Mouse (Mus musculus) 416B (cell line): Measurements from ENCODE around the gene Myo5c.

Experiments
- DNase-seq: peaks from one replicate; pipeline ENCODE4 v3.0.0; 2011; ENCODE audit warnings: low read depth

The Myo5c gene

GRCm38 (mm10) chr9:75231841-75232746 is at the start of gene Myo5c:
Gene Myo5c, plus strand, starts transcription at chr9:75232020.
- DNase-seq, result no peak

GRCm38 (mm10) chr9:75187646-75188260 is 44.1 kb upstream of the Myo5c start:
- DNase-seq, result no peak

GRCm38 (mm10) chr9:75193858-75194257 is 38.0 kb upstream of the Myo5c start:
- DNase-seq, result no peak

- peak; percentile 97 for DNase-seq
Observed at GRCm38 (mm10) chr9:75196335-75196734, 35.5 kb upstream of the Myo5c start.

GRCm38 (mm10) chr9:75197297-75197696 is 34.5 kb upstream of the Myo5c start:
- peak; percentile 62 for DNase-seq

GRCm38 (mm10) chr9:75201506-75201905 is 30.3 kb upstream of the Myo5c start:
- peak; percentile 5 for DNase-seq

- DNase-seq, result no peak
Observed at GRCm38 (mm10) chr9:75202036-75202435, 29.8 kb upstream of the Myo5c start.

- DNase-seq, result no peak
Observed at GRCm38 (mm10) chr9:75209246-75209645, 22.6 kb upstream of the Myo5c start.

- peak; percentile 51 for DNase-seq
Observed at GRCm38 (mm10) chr9:75210269-75210668, 21.6 kb upstream of the Myo5c start.

- no peak for DNase-seq
Observed at GRCm38 (mm10) chr9:75214743-75215413, 16.9 kb upstream of the Myo5c start.

GRCm38 (mm10) chr9:75219942-75220341 is 11.9 kb upstream of the Myo5c start:
- DNase-seq, result no peak

GRCm38 (mm10) chr9:75221420-75222287 is 10.2 kb upstream of the Myo5c start:
- DNase-seq, result peak; percentile 96

- no peak for DNase-seq
Observed at GRCm38 (mm10) chr9:75232860-75233259, 1.0 kb downstream of the Myo5c start.

GRCm38 (mm10) chr9:75234271-75234741 is 2.5 kb downstream of the Myo5c start:
- DNase-seq, result no peak

GRCm38 (mm10) chr9:75234983-75235627 is 3.3 kb downstream of the Myo5c start:
- DNase-seq, result no peak

GRCm38 (mm10) chr9:75235696-75236095 is 3.9 kb downstream of the Myo5c start:
- no peak for DNase-seq

GRCm38 (mm10) chr9:75236416-75237308 is 4.8 kb downstream of the Myo5c start:
- no peak for DNase-seq

GRCm38 (mm10) chr9:75238179-75238578 is 6.4 kb downstream of the Myo5c start:
- DNase-seq, result no peak

- DNase-seq, result no peak
Observed at GRCm38 (mm10) chr9:75243052-75243451, 11.2 kb downstream of the Myo5c start.
